Mouse (Mus musculus): ENCODE results near the gene Dlx1.

The Dlx1 gene

GRCm38 (mm10) chr2:71545882-71546639, 18.1 kb downstream of the Dlx1 start:
- in situ Hi-C loops (cut with MboI): no loop called here

DNA sequence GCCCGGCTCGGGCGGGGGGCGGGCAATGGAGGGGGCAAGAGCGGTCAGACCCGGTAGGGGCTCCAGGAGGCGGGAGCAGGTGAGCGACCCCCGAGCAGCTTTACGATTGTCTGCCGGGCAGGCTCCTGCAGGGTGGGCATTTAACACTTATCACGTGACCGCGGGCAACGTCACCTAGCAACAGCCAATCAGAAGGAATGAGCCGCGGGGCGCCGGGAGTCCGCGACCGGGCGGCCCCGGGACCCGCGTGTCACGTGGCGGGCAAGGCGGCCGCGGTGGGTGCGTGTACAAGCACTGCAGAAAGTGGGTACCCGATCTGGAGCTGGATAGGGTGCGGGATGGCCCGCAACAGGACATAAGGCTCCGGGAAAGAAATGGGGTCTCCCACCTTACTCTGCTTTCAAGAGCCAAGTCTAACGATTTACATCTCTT, 18.7 kb downstream of the Dlx1 start, which contains the start of gene Dlx2:
Gene Dlx2 (minus strand): TSS at position 115 of the 432 bp plus-strand sequence.
- in situ Hi-C loops (cut with MboI): no loop called here

DNA sequence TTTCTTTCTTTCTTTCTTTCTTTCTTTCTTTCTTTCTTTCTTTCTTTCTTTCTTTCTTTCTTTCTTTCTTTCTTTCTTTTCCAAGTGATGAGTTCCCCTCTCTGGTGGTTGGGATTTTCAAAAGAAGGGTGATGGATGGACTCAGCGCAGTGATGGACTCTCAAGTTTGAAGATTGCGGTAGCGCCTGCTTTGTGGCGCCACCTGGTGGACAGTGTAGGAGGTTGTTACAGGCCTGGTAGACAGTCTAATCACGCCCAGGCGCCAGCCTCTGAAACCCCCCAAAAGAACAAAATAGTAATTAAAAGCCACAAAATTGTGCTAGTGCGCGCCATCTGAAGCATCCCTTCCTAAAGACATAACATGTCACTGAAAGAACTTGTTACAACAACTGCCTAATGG, 19.9 kb downstream of the Dlx1 start:
- in situ Hi-C loops (cut with MboI): no loop called here

DNA sequence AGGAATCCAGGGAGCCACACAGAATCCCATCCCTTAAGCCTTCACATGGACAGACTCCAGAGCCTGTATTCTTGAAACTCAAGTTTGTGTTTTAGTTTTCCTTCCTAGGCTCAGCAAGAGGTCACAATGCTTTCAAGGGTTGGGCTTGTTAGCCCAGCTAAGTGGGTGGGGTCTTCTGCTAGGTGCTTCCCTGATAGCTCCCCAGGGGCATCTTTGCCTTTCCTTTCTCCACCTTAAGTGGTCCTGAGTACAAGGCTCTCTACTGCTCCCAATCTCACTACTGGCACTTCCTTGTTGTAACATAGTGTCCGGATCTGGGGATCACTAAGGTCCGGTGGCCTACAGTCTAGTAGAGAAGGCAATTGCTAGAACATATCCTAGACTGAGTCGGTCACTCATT, 22.4 kb downstream of the Dlx1 start:
- in situ Hi-C loops (cut with MboI): no loop called here

DNA sequence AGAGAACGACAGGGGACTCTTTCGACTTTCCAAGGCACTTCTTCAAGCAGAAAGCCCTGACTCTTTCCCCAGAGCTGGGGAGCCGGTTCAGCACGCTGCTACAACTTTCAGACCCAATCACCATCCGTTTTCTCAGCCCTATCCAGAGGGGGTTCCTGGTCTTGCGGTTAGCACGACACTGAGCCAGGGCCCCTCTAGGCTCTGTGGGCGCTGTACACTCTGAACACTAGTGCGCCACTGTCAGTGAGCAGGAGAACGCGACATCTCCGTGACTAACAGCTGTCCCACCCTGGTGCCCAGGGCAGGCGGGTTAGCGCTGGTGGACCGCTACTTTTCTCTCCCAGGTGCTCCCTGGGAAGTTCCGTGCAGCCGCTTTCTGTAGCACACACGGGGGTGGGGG, 23.8 kb downstream of the Dlx1 start:
- in situ Hi-C loops (cut with MboI): no loop called here

- in situ Hi-C loops (cut with MboI): no loop called here
Measured at GRCm38 (mm10) chr2:71556071-71556470, 28.2 kb downstream of the Dlx1 start.

- in situ Hi-C loops (cut with MboI): no loop called here
Measured at GRCm38 (mm10) chr2:71566466-71566865, 38.6 kb downstream of the Dlx1 start.

DNA sequence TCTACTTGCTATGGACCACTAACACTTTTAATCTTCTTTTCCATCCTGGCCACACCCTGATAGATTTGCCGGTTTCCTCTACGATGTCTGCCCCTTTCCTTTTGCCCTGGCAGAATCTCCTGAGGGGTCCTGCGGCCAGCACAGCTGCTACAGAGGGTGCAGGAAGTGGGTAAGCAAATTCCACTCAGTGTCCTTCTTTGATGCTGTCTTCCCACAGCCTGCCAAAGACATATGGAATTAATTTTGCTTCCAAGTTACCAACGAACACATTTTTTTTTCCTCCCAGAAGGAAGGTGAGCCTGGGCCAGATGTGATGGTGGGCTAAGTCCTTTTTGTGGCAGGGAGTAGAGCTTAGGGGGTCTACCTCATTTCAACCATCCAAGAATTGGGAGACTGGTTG, 45.8 kb downstream of the Dlx1 start:
- in situ Hi-C loops (cut with MboI): no loop called here

- in situ Hi-C loops (cut with MboI): no loop called here
Measured at GRCm38 (mm10) chr2:71577059-71577458, 49.1 kb downstream of the Dlx1 start.

DNA sequence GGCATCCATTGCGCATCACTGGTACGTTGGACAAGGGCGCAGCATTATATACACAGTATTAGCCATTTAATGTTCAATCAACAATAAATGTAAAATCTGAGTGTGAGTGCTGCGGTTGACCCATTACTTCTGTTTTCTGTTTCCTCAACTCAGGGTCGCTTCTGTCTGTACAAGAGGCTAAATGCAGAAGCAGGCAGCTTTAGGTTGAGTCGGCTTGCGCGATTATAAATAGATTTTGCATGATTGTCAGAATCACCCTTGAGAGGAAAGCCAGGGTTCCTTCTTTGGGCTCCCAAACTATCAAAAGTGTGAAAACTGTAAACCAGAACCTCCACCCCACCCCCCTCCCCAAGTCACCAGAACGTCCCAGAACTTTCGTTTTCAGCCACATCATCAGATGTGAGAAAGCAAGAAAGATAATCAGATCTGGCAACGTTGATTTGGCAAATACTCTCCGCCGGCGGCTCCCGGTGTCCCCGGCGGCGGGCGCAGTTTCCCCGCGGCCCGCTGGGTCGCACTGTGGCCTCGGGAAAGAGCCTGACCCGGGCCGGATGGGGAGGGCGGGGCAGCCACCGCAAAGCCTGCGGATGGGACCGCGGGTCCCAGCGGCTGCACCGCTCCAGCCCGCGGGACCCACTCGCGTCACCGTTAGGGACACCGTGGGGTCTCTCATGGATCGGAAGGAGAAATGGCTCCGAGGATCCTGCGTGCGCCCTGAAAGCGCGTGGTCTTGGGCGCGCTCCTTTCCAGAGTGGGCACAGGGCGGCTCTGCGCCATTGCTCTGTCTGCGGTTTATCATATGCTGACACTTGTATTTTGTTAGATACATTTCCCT, 52.9 kb downstream of the Dlx1 start:
- in situ Hi-C loops (cut with MboI): no loop called here

GRCm38 (mm10) chr2:71581488-71581887, 53.6 kb downstream of the Dlx1 start:
- in situ Hi-C loops (cut with MboI): no loop called here
